Mouse (Mus musculus): Measurements from ENCODE around the gene Gm45062. TPM values are rescaled to one million over a fixed set of nuclear protein-coding genes. Genes with fewer than 3 reads are reported as not detected.
"Not testable (repeated sequence)": the region's sequence is repeated elsewhere in the genome, so short reads cannot be mapped to it uniquely, and the experiment has no call there.

Gene Gm45062
- total RNA-seq, 2 experiments from 2014 or later = not detected

GRCm38 (mm10) chr6:8307878-8308775 lies 48.9 kb downstream of the Gm45062 start:
- no peak for DNase-seq (ENCODE audit: low spot score in 2 of 2)

- DNase-seq (ENCODE audit: low spot score in 2 of 2) = no peak
Observed at GRCm38 (mm10) chr6:8312554-8312953, 53.3 kb downstream of the Gm45062 start.

GRCm38 (mm10) chr6:8316201-8316600 lies 57.0 kb downstream of the Gm45062 start:
- DNase-seq (ENCODE audit: low spot score in 2 of 2) = no peak

- DNase-seq (ENCODE audit: low spot score in 2 of 2) = no peak
Observed at GRCm38 (mm10) chr6:8319591-8319990, 60.3 kb downstream of the Gm45062 start.

GRCm38 (mm10) chr6:8331496-8331895 lies 72.2 kb downstream of the Gm45062 start:
- not testable (repeated sequence) for DNase-seq (ENCODE audit: low spot score in 2 of 2)

- no peak for DNase-seq (ENCODE audit: low spot score in 2 of 2)
Observed at GRCm38 (mm10) chr6:8333380-8333779, 74.1 kb downstream of the Gm45062 start.

- DNase-seq (ENCODE audit: low spot score in 2 of 2) = no peak
Observed at GRCm38 (mm10) chr6:8336487-8337390, 77.5 kb downstream of the Gm45062 start.

- no peak for DNase-seq (ENCODE audit: low spot score in 2 of 2)
Observed at GRCm38 (mm10) chr6:8339453-8339852, 80.2 kb downstream of the Gm45062 start.

GRCm38 (mm10) chr6:8343271-8343670 lies 84.0 kb downstream of the Gm45062 start:
- no peak for DNase-seq (ENCODE audit: low spot score in 2 of 2)

GRCm38 (mm10) chr6:8345219-8345856 lies 86.1 kb downstream of the Gm45062 start:
- peak; percentile 23 to 63 for DNase-seq (ENCODE audit: low spot score in 2 of 2)

GRCm38 (mm10) chr6:8347154-8347553 lies 87.9 kb downstream of the Gm45062 start:
- no peak for DNase-seq (ENCODE audit: low spot score in 2 of 2)

GRCm38 (mm10) chr6:8348344-8348743 lies 89.1 kb downstream of the Gm45062 start:
- no peak for DNase-seq (ENCODE audit: low spot score in 2 of 2)

GRCm38 (mm10) chr6:8349060-8349670 lies 89.9 kb downstream of the Gm45062 start:
- DNase-seq (ENCODE audit: low spot score in 2 of 2) = no peak

- DNase-seq (ENCODE audit: low spot score in 2 of 2) = no peak
Observed at GRCm38 (mm10) chr6:8351507-8351906, 92.3 kb downstream of the Gm45062 start.

- DNase-seq (ENCODE audit: low spot score in 2 of 2) = no peak
Observed at GRCm38 (mm10) chr6:8352533-8353168, 93.4 kb downstream of the Gm45062 start.

- no peak for DNase-seq (ENCODE audit: low spot score in 2 of 2)
Observed at GRCm38 (mm10) chr6:8353461-8353860, 94.2 kb downstream of the Gm45062 start.

- DNase-seq (ENCODE audit: low spot score in 2 of 2) = no peak
Observed at GRCm38 (mm10) chr6:8354846-8355245, 95.6 kb downstream of the Gm45062 start.

- DNase-seq (ENCODE audit: low spot score in 2 of 2) = no peak
Observed at GRCm38 (mm10) chr6:8358232-8358631, 99.0 kb downstream of the Gm45062 start.

- no peak for DNase-seq (ENCODE audit: low spot score in 2 of 2)
Observed at GRCm38 (mm10) chr6:8358782-8359181, 99.5 kb downstream of the Gm45062 start.

- no peak for DNase-seq (ENCODE audit: low spot score in 2 of 2)
Observed at GRCm38 (mm10) chr6:8360805-8361204, 101.6 kb downstream of the Gm45062 start.

All from gastrocnemius, postnatal 4 days (tissue).